Mouse (Mus musculus) mature B cell (primary cell): ENCODE measurements at regions not wholly inside any gene's neighbourhood (a gene's known extent, or its start where the extent isn't known, plus 50 kb on each side); places are given as distances from the start of the nearest gene placed in this dataset.
"Not testable (repeated sequence)": the region's sequence is repeated elsewhere in the genome, so short reads cannot be mapped to it uniquely, and the experiment has no call there.

ENCODE experiments used
- in situ Hi-C: fragments of 300-500 bp; cut with MboI; formaldehyde crosslinking; loops from 2 replicates; pipeline ENCODE4 v1.14.3; 2019

DNA sequence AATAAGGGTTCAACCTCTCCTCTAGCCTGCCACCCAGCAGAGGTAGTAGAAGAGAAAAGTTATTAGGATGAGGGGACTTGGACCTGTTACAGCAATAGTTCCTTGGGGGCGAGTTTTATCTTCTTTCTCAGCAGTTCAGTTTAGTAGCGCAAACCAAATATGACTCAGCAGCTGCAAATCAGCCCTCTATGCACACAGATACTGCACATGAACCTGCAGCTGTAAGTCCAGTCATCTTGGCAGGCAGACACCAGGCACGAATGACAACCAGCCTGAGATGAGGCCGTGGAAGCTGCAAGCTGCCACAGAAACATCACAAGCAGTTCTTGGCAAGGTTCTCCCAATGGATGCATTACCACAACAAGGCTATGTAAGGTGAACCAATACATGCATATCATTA lies 327.0 kb upstream of the Akr1e1 start:
- in situ Hi-C loops, result no loop called here

- in situ Hi-C loops, result no loop called here
Observed at GRCm38 (mm10) chr13:4939849-4940248, 330.9 kb upstream of the Akr1e1 start.

DNA sequence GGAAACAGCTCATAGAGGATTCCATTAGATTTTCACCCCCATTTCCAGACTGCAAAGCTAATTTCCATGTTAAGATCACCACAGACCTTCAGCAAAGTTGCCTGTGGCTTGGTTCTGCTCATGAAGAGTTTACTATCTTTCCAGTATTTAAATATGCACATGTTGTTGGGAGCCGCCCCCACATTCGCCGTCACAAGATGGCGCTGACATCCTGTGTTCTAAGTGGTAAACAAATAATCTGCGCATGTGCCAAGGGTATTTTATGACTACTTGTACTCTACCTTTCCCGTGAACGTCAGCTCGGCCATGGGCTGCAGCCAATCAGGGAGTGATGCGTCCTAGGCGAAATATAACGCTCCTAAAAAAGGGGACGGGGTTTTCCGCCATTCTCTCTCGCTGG lies 333.5 kb upstream of the Akr1e1 start:
- in situ Hi-C loops, result not testable (repeated sequence)

- in situ Hi-C loops, result no loop called here
Observed at GRCm38 (mm10) chr13:4943046-4943445, 334.1 kb upstream of the Akr1e1 start.

- in situ Hi-C loops, result no loop called here
Observed at GRCm38 (mm10) chr13:4955384-4955783, 346.4 kb upstream of the Akr1e1 start.

- in situ Hi-C loops, result no loop called here
Observed at GRCm38 (mm10) chr13:4964824-4965223, 355.9 kb upstream of the Akr1e1 start.

DNA sequence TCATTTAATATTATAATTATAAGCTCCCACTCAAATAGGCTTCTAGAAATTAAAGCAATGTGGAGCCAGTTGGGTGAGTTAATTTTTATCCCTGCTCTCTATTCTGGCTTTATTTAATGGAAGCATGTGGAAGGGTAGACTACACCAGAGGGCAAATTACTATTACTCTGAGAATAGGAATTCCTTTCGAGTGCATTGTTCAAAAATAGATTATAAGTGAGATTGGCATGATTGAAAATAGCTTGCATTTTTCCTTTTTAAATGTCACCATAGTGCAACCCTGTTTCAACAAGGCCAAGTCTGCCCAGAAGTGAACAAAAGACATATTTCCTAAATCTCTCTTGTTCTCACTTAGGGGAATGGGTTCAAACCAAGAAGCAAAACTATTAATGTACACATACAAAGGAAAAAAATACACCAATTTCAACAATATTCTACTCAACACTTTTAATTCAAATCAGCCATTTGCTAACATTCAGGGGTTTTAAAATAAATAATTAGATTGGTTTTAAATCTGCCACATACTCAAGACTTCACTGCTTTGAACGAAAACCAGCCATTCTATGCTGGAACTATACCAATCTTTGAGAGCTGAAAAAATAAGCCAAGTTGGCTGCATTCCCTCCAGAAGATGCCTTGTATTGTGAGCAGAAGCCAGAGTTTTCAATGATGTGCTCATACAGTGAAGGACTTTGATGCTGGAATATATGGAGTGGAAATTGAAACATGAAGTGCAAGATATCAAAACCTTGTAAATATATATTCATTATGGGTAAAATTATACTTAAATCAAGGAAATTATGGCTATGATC lies 361.3 kb upstream of the Akr1e1 start:
- in situ Hi-C loops, result no loop called here

- in situ Hi-C loops, result no loop called here
Observed at GRCm38 (mm10) chr13:4971472-4972067, 362.6 kb upstream of the Akr1e1 start.

- in situ Hi-C loops, result no loop called here
Observed at GRCm38 (mm10) chr13:4992876-4993275, 383.9 kb upstream of the Akr1e1 start.

DNA sequence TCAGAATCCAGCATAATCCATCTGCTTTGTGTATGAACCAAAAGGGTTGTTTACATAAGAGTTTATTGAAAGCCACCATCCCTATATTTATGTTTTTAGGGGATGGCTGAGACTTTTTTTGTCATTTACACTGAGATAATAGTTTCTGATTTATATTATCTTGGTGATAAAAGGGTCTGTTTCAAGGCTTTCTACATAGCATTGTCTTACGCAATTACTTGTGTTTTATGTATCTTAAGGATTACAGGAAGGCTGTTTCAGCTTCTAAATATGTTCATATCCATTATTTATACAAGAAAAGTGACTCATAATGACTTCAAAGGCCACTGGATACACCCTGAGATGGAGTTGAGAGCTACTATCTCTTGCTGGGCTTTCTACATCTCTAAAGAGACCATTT lies 399.3 kb upstream of the Akr1e1 start:
- in situ Hi-C loops, result no loop called here

GRCm38 (mm10) chr13:5022439-5022838 lies 413.5 kb upstream of the Akr1e1 start:
- in situ Hi-C loops, result no loop called here

DNA sequence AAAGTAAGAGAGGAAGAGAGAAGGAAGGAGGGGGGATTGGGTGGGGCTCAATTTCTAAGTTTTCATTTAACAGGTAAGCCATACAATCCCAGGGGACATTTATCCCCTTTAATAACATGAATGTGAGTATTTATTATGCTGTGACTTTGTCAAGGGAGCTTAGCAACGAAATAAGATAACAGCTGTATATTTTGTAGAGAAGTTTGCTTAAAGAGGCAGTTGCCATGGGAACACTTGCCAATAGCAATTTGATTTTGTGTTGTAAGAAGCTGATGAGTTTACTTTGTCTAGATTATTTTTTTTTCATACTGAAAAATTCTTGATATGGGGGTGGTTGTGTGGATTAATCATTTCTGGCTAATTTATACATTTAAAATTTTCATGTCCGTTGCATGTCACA lies 450.9 kb upstream of the Akr1e1 start:
- in situ Hi-C loops, result no loop called here

DNA sequence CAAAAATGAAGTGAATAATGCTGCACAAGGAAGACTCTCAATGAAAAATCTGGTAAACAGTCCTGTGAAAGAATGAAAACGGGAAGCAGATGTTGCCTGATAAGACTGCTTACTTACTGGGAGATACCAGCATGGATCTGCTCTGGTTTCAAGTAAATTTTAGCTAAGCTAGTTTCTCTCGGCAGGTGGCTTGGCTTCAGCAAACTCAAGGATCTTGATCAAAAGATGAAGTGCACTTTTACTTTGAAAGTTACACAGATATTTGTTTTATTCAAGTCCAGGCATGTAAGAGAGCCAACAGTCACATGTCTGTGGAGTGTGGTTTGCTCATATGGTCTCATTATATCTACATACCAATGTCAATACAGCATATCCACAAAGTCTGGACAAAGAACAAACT lies 451.5 kb upstream of the Akr1e1 start:
- in situ Hi-C loops, result no loop called here

- in situ Hi-C loops, result no loop called here
Observed at GRCm38 (mm10) chr13:5107454-5107853, 498.5 kb upstream of the Akr1e1 start.

DNA sequence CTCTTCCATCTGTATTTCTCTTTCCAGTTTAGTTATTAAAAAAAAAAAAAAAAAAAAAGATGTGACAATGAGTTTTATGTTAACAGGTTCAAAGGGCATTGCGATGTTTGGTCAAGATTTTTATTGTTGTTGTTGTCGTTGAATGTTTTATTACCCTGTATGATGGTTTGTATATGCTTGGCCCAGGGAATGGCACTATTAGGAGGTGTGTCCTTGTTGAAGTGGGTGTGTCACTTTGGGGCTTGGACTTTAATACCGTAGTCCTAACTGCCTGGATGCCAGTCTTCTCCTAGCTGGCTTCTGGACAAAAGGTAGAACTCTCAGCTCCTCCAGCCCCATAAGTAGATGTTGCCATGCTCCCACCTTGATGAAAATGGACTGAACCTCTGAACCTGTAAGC lies 545.9 kb upstream of the Akr1e1 start:
- in situ Hi-C loops, result no loop called here

DNA sequence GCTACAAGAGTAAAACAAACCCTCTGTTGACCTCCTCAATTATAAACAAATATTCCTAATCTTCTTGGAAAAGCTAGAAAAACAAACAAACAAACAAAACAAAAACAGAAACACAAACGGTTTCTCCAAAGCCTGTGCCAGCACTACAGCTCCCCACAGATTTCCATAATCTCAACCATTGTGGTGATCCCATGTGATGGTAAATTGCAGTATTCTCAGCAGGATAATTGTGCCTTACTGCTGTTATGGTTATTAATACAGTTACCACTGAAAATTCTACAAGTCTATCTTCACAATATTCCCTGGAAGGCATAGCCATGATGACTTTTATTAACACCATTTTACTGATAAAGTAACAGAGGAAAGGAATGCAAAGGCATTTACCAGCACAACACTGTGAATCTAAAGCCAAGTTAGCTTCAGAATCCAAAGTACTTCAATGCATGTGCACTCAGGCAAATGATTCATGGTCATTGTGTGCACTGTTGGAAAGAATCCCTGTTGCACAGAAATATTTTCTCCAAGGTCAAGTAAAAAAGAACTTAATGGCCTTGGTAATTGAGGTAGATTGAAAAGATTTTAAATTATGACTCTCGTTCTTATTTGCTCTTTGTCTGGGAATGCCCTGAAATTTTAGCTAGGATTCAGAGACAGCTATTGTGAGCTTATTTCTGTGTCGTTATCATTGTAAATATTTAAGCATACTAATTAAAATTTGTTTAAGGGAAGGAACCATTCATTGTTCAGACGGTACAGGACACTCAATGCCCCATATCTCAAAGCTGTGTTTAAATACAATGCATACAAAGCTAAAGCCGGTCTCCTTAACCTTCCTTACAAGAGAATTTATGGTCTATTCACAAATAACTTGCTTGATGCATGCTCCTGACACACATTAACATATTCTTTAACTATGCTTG lies 551.1 kb upstream of the Akr1e1 start:
- in situ Hi-C loops, result no loop called here

GRCm38 (mm10) chr13:5166716-5167115 lies 557.7 kb upstream of the Akr1e1 start:
- in situ Hi-C loops, result no loop called here

GRCm38 (mm10) chr13:5178996-5179395 lies 570.0 kb upstream of the Akr1e1 start:
- in situ Hi-C loops, result no loop called here

DNA sequence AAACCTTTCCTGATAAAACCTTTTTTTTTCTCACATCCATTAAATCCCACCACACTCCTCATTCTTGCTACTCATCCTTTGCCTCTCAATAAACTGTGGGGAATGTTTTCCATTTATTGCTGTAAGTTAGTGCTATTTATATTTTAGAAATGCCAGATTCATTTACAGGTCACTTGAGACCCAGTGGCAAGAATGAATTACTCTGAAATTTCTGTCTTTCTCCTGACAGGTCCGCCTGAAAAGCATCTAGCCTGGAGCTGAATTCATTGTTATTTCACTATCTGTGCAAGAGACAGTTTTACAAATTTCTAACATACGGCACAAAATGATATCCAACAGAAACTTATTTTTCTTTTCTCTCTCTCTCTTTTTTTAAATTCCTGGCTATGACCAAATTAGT lies 570.6 kb upstream of the Akr1e1 start:
- in situ Hi-C loops, result no loop called here

- in situ Hi-C loops, result not testable (repeated sequence)
Observed at GRCm38 (mm10) chr13:5185237-5185800, 576.3 kb upstream of the Akr1e1 start.

DNA sequence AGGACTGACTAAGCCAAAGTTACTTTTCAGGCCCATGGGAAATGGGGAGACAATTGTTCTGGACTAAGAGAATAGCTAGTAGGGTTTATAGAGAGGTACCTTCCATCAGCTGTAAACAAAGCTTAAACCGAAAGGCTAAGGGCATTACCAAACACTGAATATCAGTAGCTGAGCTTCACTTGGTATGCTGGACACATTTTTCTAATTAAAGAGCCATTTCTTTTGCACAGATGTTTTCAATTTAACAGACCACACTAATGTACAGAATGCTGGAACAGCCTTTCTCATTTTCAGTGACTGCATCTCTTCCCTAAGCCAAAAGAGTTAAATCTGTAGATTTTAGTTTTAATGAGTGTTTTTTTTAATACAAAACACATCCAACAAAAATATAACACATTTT lies 593.8 kb upstream of the Akr1e1 start:
- in situ Hi-C loops, result no loop called here

DNA sequence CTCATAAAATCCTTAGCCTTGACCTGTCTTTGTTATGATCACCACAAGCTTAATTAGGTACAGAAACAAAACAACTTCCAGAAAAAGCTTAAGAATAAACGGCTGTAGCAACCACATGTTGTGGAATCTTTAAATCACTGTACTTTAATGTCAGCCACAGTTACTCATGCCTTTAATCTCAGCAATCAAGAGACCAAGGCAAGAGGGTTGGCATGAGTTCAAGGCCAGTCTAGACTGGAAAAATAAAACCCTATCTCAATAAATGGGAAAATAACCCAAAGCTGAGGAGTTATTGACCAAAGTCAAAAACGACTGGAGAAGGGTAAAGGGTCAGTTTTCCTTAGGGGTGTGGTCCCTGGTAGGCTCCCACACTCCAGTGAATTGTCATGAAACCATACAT lies 595.2 kb upstream of the Akr1e1 start:
- in situ Hi-C loops, result no loop called here
